Mouse (Mus musculus) E14TG2a.4 (cell line): ENCODE results near the gene 4930404N11Rik.

Experiments used
- CTCF ChIP-seq: conservative IDR thresholded peaks from 2 replicates; pipeline ENCODE4 v1.5.1; 2014; ENCODE audit warnings: low read length
- NANOG ChIP-seq: IDR thresholded peaks from 2 replicates; pipeline ENCODE4 v1.6.1; 2014; ENCODE audit warnings: borderline replicate concordance, low read length, mixed read lengths
- POU5F1 ChIP-seq: IDR thresholded peaks from 2 replicates; pipeline ENCODE4 v1.6.1; 2014; ENCODE audit warnings: low read length, borderline replicate concordance

DNA sequence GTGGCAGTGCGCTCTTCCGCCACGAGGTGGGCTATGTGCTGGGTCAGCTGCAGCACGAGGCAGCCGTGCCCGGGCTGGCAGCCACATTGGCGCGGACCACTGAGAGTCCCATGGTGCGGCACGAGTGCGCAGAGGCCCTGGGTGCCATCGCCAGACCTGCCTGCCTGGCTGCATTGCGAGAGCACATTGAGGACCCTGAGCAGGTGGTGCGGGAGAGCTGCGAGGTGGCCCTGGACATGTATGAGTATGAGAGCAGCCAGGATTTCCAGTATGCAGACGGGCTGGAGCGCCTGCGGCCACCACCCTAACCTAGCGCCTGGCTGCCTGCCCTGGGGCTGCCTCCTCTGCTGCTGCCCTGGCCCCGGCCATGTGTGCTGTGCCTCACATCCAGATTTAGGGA, 22.1 kb upstream of the 4930404N11Rik start:
- TF ChIP-seq CTCF (no peak), POU5F1 (no peak), NANOG (no peak)
